Mouse (Mus musculus): ENCODE results near the gene Efhd2. TPM values are rescaled to one million over a fixed set of nuclear protein-coding genes. Genes with fewer than 3 reads are reported as not detected.

Efhd2 gene
- polyA plus RNA-seq, 1 experiment from 2014 or later: 82.8 TPM

DNA sequence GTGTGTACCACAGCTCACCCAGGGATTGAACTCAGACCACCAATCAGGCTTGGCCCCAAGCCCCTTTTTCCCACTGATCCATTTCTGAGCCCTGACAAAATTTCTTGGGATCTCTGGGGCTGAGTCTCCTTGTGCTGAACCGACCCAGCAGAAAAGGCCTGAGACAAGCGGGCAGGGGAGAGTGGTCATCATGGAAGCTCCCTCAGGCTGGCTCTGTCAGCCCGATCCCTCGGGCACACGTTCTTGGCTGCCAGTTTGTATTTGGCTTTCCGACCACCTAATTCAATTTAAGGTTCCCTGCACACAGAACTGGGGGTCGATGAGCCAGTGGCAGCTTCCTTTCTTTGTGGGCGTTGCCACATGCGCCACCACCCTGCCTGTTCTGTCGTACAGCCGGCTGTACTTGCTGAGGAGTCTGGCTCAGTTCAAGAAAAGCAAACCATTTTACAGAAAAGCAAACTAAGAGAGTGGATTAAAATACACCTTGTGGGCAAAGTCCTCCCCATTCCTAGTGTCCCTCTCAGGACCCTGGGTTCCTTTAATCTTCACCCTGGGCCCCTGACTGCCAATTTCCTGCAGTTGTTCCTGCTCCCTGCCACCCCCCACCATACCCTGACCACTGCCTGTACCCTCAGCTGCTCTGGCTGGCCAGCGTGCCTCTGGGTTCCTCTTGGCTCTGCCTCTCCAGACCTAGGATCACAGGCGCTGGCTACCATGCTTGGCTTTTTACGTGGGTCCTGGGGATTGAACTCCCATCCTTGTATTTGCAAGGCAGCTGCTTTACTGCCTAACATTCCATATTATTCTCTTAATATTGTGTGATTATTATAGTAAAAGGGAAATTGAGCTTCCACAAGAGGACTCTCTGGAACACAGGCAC is 57.7 kb downstream of the Efhd2 start:
- Histone ChIP-seq H3K27ac (replicated peaks) (no peak overlapping the region), H3K36me3 (peaks cover 9% of the 10 kb centered on the region; the same call in 1 of the 2 replicates), H3K9ac (replicated peaks) (no peak overlapping the region), H3K9me3 (no peaks in the 10 kb centered on the region), H3K27me3 (no peaks in the 10 kb centered on the region), H3K4me3 (no peak overlapping the region), H3K4me2 (replicated peaks) (no peak overlapping the region), H3K4me1 (no peaks in the 10 kb centered on the region)
- no peak for ATAC-seq (replicated peaks)
- 51% methylated on average over 14 of the region's 14 CpGs for WGBS

DNA sequence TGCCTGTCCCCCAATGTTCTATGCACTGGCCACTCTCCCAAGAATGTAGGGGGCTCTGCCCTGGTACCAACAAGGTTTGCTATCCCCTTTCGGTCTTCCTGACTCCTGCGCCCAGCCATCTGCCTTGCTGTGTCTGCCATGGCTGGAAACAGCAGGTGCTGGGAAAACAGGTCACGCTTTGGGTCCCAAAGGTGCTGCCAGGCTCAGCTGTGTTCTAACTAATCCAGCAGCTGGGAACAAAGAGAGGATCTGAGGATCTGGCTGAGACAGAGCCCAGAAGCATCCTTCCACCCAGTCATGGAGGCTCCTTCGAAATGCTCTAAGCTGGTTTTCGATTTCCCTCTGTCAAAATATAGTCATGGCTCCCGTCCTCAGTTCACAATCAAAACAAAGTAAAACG is 58.5 kb downstream of the Efhd2 start:
- no peak for ATAC-seq (replicated peaks)
- Histone ChIP-seq H3K4me1 (no peaks in the 10 kb centered on the region), H3K9ac (replicated peaks) (no peak overlapping the region), H3K27ac (replicated peaks) (no peak overlapping the region), H3K36me3 (peaks cover 16% of the 10 kb centered on the region), H3K4me3 (no peak overlapping the region), H3K4me2 (replicated peaks) (no peak overlapping the region), H3K27me3 (no peaks in the 10 kb centered on the region), H3K9me3 (no peaks in the 10 kb centered on the region)
- 81% methylated on average over 7 of the region's 7 CpGs for WGBS

DNA sequence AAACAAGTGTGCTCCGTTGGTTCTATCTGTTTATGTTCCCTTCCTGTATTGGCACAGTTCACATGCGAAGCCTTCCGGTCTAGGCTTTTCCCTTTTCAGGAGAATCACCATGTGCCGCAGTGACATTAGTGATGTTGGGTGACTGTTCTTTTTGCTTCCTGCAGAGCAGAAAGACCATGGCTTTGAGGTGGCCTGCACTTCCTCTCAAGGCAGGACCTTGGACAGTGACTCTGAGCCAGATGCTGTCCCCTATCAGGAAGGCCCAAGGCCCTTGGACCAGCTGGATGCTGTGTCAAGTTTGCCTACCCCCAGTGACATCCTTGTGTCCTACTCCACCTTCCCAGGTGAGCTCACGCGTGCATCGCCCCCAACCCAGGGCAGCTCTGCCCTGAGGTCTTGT is 63.3 kb downstream of the Efhd2 start:
- no peak for ATAC-seq (replicated peaks)
- H3K4me1 ChIP-seq: no peaks in the 10 kb centered on the region
- 98% methylated on average over 7 of the region's 7 CpGs for WGBS
- no peak overlapping the region for H3K9ac ChIP-seq (replicated peaks)
- H3K4me2 ChIP-seq (replicated peaks): no peak overlapping the region
- no peaks in the 10 kb centered on the region for H3K27me3 ChIP-seq
- H3K27ac ChIP-seq (replicated peaks): no peak overlapping the region
- peaks cover 49% of the 10 kb centered on the region for H3K36me3 ChIP-seq
- no peak overlapping the region for H3K4me3 ChIP-seq
- no peaks in the 10 kb centered on the region for H3K9me3 ChIP-seq

- 97% methylated on average over 2 of the region's 2 CpGs for WGBS
- no peak for ATAC-seq (replicated peaks)
- peaks cover 53% of the 10 kb centered on the region for H3K36me3 ChIP-seq
Observed at GRCm38 (mm10) chr4:141810975-141811374, 63.7 kb downstream of the Efhd2 start.

DNA sequence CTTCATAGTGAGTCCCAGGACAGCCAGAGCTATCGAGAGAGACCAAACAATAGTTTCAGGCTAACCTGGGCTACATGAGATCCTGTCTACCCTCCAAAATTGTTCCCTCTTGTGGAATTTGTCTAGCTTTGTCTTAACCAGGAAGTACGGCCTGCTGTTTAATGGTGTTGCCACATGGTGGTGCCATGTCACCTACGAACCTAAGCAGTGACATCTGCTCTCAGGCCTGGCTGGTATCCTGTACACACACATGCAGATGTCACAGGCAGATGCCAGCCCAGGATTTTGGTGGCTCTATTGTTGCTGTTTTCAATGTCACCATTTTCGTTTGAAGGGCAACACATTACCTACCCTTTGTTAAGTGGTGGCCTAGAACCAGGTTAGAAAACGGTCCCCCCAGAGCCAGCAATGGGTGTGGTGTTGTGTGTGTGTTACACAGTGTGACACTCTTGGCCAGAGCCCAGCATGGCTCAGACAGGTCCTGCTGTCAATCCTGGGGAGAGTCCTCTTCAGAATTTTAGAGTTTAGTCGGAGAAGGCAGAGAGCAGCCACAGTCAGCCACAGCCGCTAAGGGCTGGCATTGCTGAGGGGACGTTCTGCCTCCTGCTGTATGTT is 64.8 kb downstream of the Efhd2 start:
- Histone ChIP-seq H3K9me3 (no peaks in the 10 kb centered on the region), H3K27ac (replicated peaks) (0 out of 2 replicates have a peak overlapping the region, but pooled peaks have one; percentile 19), H3K4me3 (no peak overlapping the region), H3K9ac (replicated peaks) (no peak overlapping the region), H3K4me1 (no peaks in the 10 kb centered on the region), H3K27me3 (no peaks in the 10 kb centered on the region), H3K36me3 (peaks cover 63% of the 10 kb centered on the region), H3K4me2 (replicated peaks) (no peak overlapping the region)
- 75% methylated on average over 8 of the region's 8 CpGs for WGBS
- no peak for ATAC-seq (replicated peaks)

More at GRCm38 (mm10) chr4:141810975-141811374, 63.7 kb downstream of the Efhd2 start:
- Histone ChIP-seq H3K27me3 (no peaks in the 10 kb centered on the region), H3K4me2 (replicated peaks) (no peak overlapping the region), H3K9me3 (no peaks in the 10 kb centered on the region), H3K27ac (replicated peaks) (no peak overlapping the region), H3K4me1 (no peaks in the 10 kb centered on the region), H3K9ac (replicated peaks) (no peak overlapping the region), H3K4me3 (no peak overlapping the region)

Other genes starting within 250 kb of the Efhd2 start
- gene Plekhm2, start 210.0 kb downstream of the Efhd2 start, polyA plus RNA-seq (2015; fragmentation: Nextera tagmentation; extraction: Ambion mirVana): 7.6 TPM in 2 replicates
- not detected in 2 replicates for gene Rsc1a1, start 189.3 kb downstream of the Efhd2 start, polyA plus RNA-seq (2015; fragmentation: Nextera tagmentation; extraction: Ambion mirVana)
- gene Ddi2, start 151.5 kb downstream of the Efhd2 start, polyA plus RNA-seq (2015; fragmentation: Nextera tagmentation; extraction: Ambion mirVana): 14.6 and 15.3 TPM in 2 replicates
- not detected in 2 replicates for gene Agmat, start 128.2 kb downstream of the Efhd2 start, polyA plus RNA-seq (2015; fragmentation: Nextera tagmentation; extraction: Ambion mirVana)
- 5.2 and 5.3 TPM in 2 replicates for gene Dnajc16, start 84.0 kb downstream of the Efhd2 start, polyA plus RNA-seq (2015; fragmentation: Nextera tagmentation; extraction: Ambion mirVana)
- 14.9 and 18.2 TPM in 2 replicates for gene Casp9, start 81.3 kb downstream of the Efhd2 start, polyA plus RNA-seq (2015; fragmentation: Nextera tagmentation; extraction: Ambion mirVana)
- gene Cela2a, start 48.8 kb downstream of the Efhd2 start, polyA plus RNA-seq (2015; fragmentation: Nextera tagmentation; extraction: Ambion mirVana): not detected in 2 replicates
- not detected in 2 replicates for gene Ctrc, start 28.6 kb downstream of the Efhd2 start, polyA plus RNA-seq (2015; fragmentation: Nextera tagmentation; extraction: Ambion mirVana)
- gene Fhad1, start 140.2 kb upstream of the Efhd2 start, polyA plus RNA-seq (2015; fragmentation: Nextera tagmentation; extraction: Ambion mirVana): 1.5 and 3.7 TPM in 2 replicates
- gene Tmem51, start 209.4 kb upstream of the Efhd2 start, polyA plus RNA-seq (2015; fragmentation: Nextera tagmentation; extraction: Ambion mirVana): 6.5 and 6.6 TPM in 2 replicates